Mouse (Mus musculus): ENCODE results near the gene Fto. TPM values are rescaled to one million over a fixed set of nuclear protein-coding genes. Genes with fewer than 3 reads are reported as not detected.

Gene Fto
- total and polyA plus RNA-seq, 3 experiments, result 12.2 to 50.1 (median 17.3) TPM

GRCm38 (mm10) chr8:91715387-91716085 lies 402.2 kb downstream of the Fto start:
- Histone ChIP-seq H3K36me3 (replicated peaks) (no peaks in the 10 kb centered on the region), H3K4me3 (ENCODE audit: low read depth, low read length) (no peak overlapping the region), H3K9me3 (replicated peaks) (peaks cover 26% of the 10 kb centered on the region), H3K27me3 (ENCODE audit: insufficient read depth, low read length) (no peaks in the 10 kb centered on the region), H3K4me1 (ENCODE audit: insufficient read depth, low read depth, low read length) (no peaks in the 10 kb centered on the region)
- DNase-seq (ENCODE audit: low spot score) (no peak), ATAC-seq (ENCODE audit: extremely low read depth, insufficient number of reproducible peaks, low FRiP score, poor library complexity, severe bottlenecking) (no peak)
- no peak for TF ChIP-seq CTCF (IDR thresholded peaks at IDR 0.05; ENCODE audit: low read depth, low read length)
- TF ChIP-seq TAL1 (conservative IDR thresholded peaks at IDR 0.05; ENCODE audit: low read depth, low read length), result no peak
- no peak for TF ChIP-seq GATA1 (IDR thresholded peaks at IDR 0.05; ENCODE audit: borderline replicate concordance, low read length)
- no peak for TF ChIP-seq POLR2AphosphoS5 (IDR thresholded peaks at IDR 0.05; ENCODE audit: insufficient replicate concordance, low read depth, low read length)
- no peak for TF ChIP-seq GATA2 (IDR thresholded peaks at IDR 0.05; ENCODE audit: borderline replicate concordance, low read depth, low read length)

Other genes starting within 250 kb of the Fto start
- gene Rbl2, start 243.5 kb upstream of the Fto start, total RNA-seq (2014; fragmentation: Nextera tagmentation), result 79.5 and 84.0 TPM in 2 replicates
- 41.9 and 46.2 TPM in 2 replicates for gene Rbl2, start 243.5 kb upstream of the Fto start, total RNA-seq (2017)
- 4.9 and 5.3 TPM in 2 replicates for gene Rbl2, start 243.5 kb upstream of the Fto start, polyA plus RNA-seq (2012)
- gene Aktip, start 113.5 kb upstream of the Fto start, total RNA-seq (2014; fragmentation: Nextera tagmentation), result 15.8 and 18.3 TPM in 2 replicates
- gene Aktip, start 113.5 kb upstream of the Fto start, total RNA-seq (2017), result 11.1 and 12.3 TPM in 2 replicates
- 2.4 and 3.6 TPM in 2 replicates for gene Aktip, start 113.5 kb upstream of the Fto start, polyA plus RNA-seq (2012)
- 5.6 and 13.9 TPM in 2 replicates for gene Rpgrip1l, start 263 bp upstream of the Fto start, total RNA-seq (2014; fragmentation: Nextera tagmentation)
- gene Rpgrip1l, start 263 bp upstream of the Fto start, total RNA-seq (2017), result 6.6 and 10.7 TPM in 2 replicates
- 0.19 and 0.26 TPM in 2 replicates for gene Rpgrip1l, start 263 bp upstream of the Fto start, polyA plus RNA-seq (2012)

Data from G1E (cell line).